Mouse (Mus musculus) brain, embryonic 14.5 days (tissue): ENCODE results near the gene Gm4027. TPM values are rescaled to one million over a fixed set of nuclear protein-coding genes. Genes with fewer than 3 reads are reported as not detected.
"Not testable (repeated sequence)": the region's sequence is repeated elsewhere in the genome, so short reads cannot be mapped to it uniquely, and the experiment has no call there.

Experiments
- DNase-seq: peaks from one replicate; pipeline ENCODE4 v3.0.0-alpha.2; 2011; ENCODE audit warnings: low read depth
- polyA plus RNA-seq: library from polyadenylated mRNA; depleted of rRNA; stranded (reverse); fragments of >200 nt; gene quantifications from 2 replicates; pipeline ENCODE4 v1.2.3, GENCODE M21; 2012; rRNA removed

The Gm4027 gene
- polyA plus RNA-seq: not detected in 2 replicates

- DNase-seq: not testable (repeated sequence)
Observed at GRCm38 (mm10) chr12:87618569-87618968, at the start of gene Gm4027. TSS of gene Gm4027 (plus strand) at chr12:87618869.

- DNase-seq: not testable (repeated sequence)
Observed at GRCm38 (mm10) chr12:87601388-87601787, 17.3 kb upstream of the Gm4027 start.

GRCm38 (mm10) chr12:87602388-87602787 is 16.3 kb upstream of the Gm4027 start, which contains the start of gene Oog1:
TSS of gene Oog1 (plus strand) at chr12:87602688.
- DNase-seq: not testable (repeated sequence)

- DNase-seq: not testable (repeated sequence)
Observed at GRCm38 (mm10) chr12:87644520-87644919, 25.9 kb downstream of the Gm4027 start, which contains the start of gene Gm16381. TSS of gene Gm16381 (minus strand) at chr12:87644620.

GRCm38 (mm10) chr12:87652916-87653703 is 34.4 kb downstream of the Gm4027 start:
- not testable (repeated sequence) for DNase-seq

Other genes starting within 250 kb of the Gm4027 start
- 24.6 and 31.0 TPM in 2 replicates for gene Sptlc2, start 230.5 kb upstream of the Gm4027 start, polyA plus RNA-seq
- 65.2 and 89.2 TPM in 2 replicates for gene Slirp, start 175.0 kb upstream of the Gm4027 start, polyA plus RNA-seq
- 30.0 and 32.2 TPM in 2 replicates for gene Alkbh1, start 174.9 kb upstream of the Gm4027 start, polyA plus RNA-seq
- 41.8 and 45.4 TPM in 2 replicates for gene Snw1, start 146.6 kb upstream of the Gm4027 start, polyA plus RNA-seq
- gene Gm5788, start 124.1 kb upstream of the Gm4027 start, polyA plus RNA-seq: not detected in 2 replicates
- gene Gm8300, start 104.6 kb upstream of the Gm4027 start, polyA plus RNA-seq: not detected in 2 replicates
- not detected in 2 replicates for gene Oog1, start 16.2 kb upstream of the Gm4027 start, polyA plus RNA-seq
- not detected in 2 replicates for gene Gm16381, start 25.8 kb downstream of the Gm4027 start, polyA plus RNA-seq
- gene Gm21319, start 156.9 kb downstream of the Gm4027 start, polyA plus RNA-seq: not detected in 2 replicates
- gene Gm21936, start 176.6 kb downstream of the Gm4027 start, polyA plus RNA-seq: not detected in 2 replicates
- not detected in 2 replicates for gene BB287469, start 197.7 kb downstream of the Gm4027 start, polyA plus RNA-seq
- not detected in 2 replicates for gene Gm2001, start 223.5 kb downstream of the Gm4027 start, polyA plus RNA-seq